16 mouse cellular contexts compared by ENCODE assay signal in the genomic region with DNA sequence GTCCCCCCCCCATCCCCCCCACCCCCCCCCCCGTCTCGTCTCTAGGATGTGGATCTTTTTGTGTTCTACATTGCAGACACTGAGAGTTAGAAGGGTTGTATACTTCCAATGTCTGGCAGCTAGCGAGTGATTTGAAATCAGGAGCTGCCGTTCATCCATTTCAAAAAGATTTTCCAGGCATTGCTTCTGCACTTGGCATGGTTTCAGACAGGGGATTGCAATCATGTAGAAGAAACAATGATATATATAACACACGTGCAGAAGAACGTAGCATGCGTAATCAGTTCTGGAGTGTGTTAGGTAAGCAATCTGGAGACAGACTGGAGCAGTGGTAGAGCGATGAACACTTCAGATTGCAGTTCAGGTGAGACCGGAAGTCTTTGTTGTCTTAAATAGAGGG. TPM values are rescaled to one million over a fixed set of nuclear protein-coding genes. Genes with fewer than 3 reads are reported as not detected.
DNase-seq lines count a peak whose midpoint lies in the region; ATAC-seq lines count a peak whose summit lies in the region.
"Had no signal": no experiment of that assay in that cellular context is flagged by ENCODE, and none has a peak within 500 bp of the region (broad histone marks: within the 10 kb centered on the region; RNA-seq: fewer than 3 reads in every experiment).

No protein-coding gene starts in this region.

- WGBS in forebrain, embryonic 13.5 days: 32% methylated on average over 9 of the region's 9 CpGs
- 33% methylated on average over 9 of the region's 9 CpGs for WGBS in forebrain, embryonic 12.5 days
- WGBS in midbrain, embryonic 10.5 days: 42% methylated on average over 9 of the region's 9 CpGs
- 41% methylated on average over 9 of the region's 9 CpGs for WGBS in midbrain, embryonic 11.5 days
- 40% methylated on average over 9 of the region's 9 CpGs for WGBS in midbrain, embryonic 14.5 days

- no peak overlapping the region for H3K4me2 ChIP-seq in forebrain, embryonic 13.5 days
- no peak overlapping the region for H3K4me2 ChIP-seq in forebrain, embryonic 12.5 days
- H3K4me2 ChIP-seq in midbrain, embryonic 11.5 days: no peak overlapping the region
- no peak overlapping the region; the same call in 1 of the 2 replicates for H3K4me2 ChIP-seq in midbrain, embryonic 14.5 days (ENCODE audit: low read length)

- H3K27me3 ChIP-seq in forebrain, embryonic 13.5 days: peaks cover 65% of the 10 kb centered on the region
- H3K27me3 ChIP-seq in forebrain, embryonic 12.5 days: peaks cover 87% of the 10 kb centered on the region
- H3K27me3 ChIP-seq in midbrain, embryonic 10.5 days (ENCODE audit: low read depth, poor library complexity, severe bottlenecking): peaks cover 90% of the 10 kb centered on the region
- peaks cover 31% of the 10 kb centered on the region for H3K27me3 ChIP-seq in midbrain, embryonic 11.5 days (ENCODE audit: control insufficient read depth, insufficient read depth, low read length)
- peaks cover 38% of the 10 kb centered on the region for H3K27me3 ChIP-seq in midbrain, embryonic 14.5 days (ENCODE audit: control insufficient read depth, insufficient read depth, low read length)

- H3K9ac ChIP-seq in forebrain, embryonic 13.5 days: no peak overlapping the region
- H3K9ac ChIP-seq in forebrain, embryonic 12.5 days: no peak overlapping the region
- no peak overlapping the region for H3K9ac ChIP-seq in midbrain, embryonic 11.5 days (ENCODE audit: low read length)
- H3K9ac ChIP-seq in midbrain, embryonic 14.5 days (replicated peaks; ENCODE audit: low read length): no peak overlapping the region
- H3K9ac ChIP-seq: kidney, embryonic 15.5 days; liver, embryonic 14.5 days had no signal

- H3K4me1 ChIP-seq in forebrain, embryonic 13.5 days: peaks cover 40% of the 10 kb centered on the region
- H3K4me1 ChIP-seq in forebrain, embryonic 12.5 days: peaks cover 39% of the 10 kb centered on the region
- peaks cover 37% of the 10 kb centered on the region for H3K4me1 ChIP-seq in midbrain, embryonic 10.5 days
- H3K4me1 ChIP-seq in midbrain, embryonic 11.5 days (ENCODE audit: control insufficient read depth, insufficient read depth, low read length): peaks cover 16% of the 10 kb centered on the region
- H3K4me1 ChIP-seq in midbrain, embryonic 14.5 days (ENCODE audit: control insufficient read depth, insufficient read depth, low read length): peaks cover 34% of the 10 kb centered on the region

- intact Hi-C loops in gastrocnemius, postnatal 36 days (cut with DNase I): no loop called here

- ATAC-seq in forebrain, embryonic 13.5 days: no peak
- no peak for ATAC-seq in forebrain, embryonic 12.5 days (ENCODE audit: low FRiP score)
- no peak for ATAC-seq in midbrain, embryonic 11.5 days (ENCODE audit: low FRiP score)
- ATAC-seq in midbrain, embryonic 14.5 days (ENCODE audit: low FRiP score, low TSS enrichment): no peak

- H3K4me3 ChIP-seq in forebrain, embryonic 13.5 days: no peak overlapping the region
- H3K4me3 ChIP-seq in forebrain, embryonic 12.5 days (replicated peaks): no peak overlapping the region
- peak overlapping the region; percentile 59; the same call in 1 of the 2 replicates for H3K4me3 ChIP-seq in midbrain, embryonic 10.5 days
- no peak overlapping the region for H3K4me3 ChIP-seq in midbrain, embryonic 11.5 days (ENCODE audit: low read depth, low read length)
- H3K4me3 ChIP-seq in midbrain, embryonic 14.5 days (replicated peaks; ENCODE audit: low read depth, low read length): no peak overlapping the region
- H3K4me3 ChIP-seq: myocyte had no signal

- no peaks in the 10 kb centered on the region for H3K36me3 ChIP-seq in forebrain, embryonic 13.5 days (ENCODE audit: poor library complexity, severe bottlenecking)
- no peaks in the 10 kb centered on the region for H3K36me3 ChIP-seq in forebrain, embryonic 12.5 days (replicated peaks)
- H3K36me3 ChIP-seq in midbrain, embryonic 10.5 days: no peaks in the 10 kb centered on the region
- H3K36me3 ChIP-seq in midbrain, embryonic 11.5 days (ENCODE audit: control insufficient read depth, insufficient read depth, low read length): no peaks in the 10 kb centered on the region
- H3K36me3 ChIP-seq in midbrain, embryonic 14.5 days (ENCODE audit: control insufficient read depth, insufficient read depth, low read length): no peaks in the 10 kb centered on the region
- H3K36me3 ChIP-seq: kidney, embryonic 15.5 days had no signal

- no peak for DNase-seq in midbrain, embryonic 10.5 days (ENCODE audit: low spot score)
- DNase-seq in midbrain, embryonic 11.5 days (ENCODE audit: low spot score, missing footprints): no peak
- DNase-seq in midbrain, embryonic 14.5 days: peak; percentile 30
- DNase-seq in thymus, postnatal 14 days: no peak
- no peak for DNase-seq in gastrocnemius, postnatal 36 days
- DNase-seq in right cerebral cortex, postnatal 4 days: no peak
- DNase-seq: adrenal gland, adult 2 months had no signal

- peak overlapping the region; percentile 35 for H3K27ac ChIP-seq in forebrain, embryonic 13.5 days
- H3K27ac ChIP-seq in forebrain, embryonic 12.5 days: no peak overlapping the region
- H3K27ac ChIP-seq in midbrain, embryonic 10.5 days (replicated peaks): no peak overlapping the region
- no peak overlapping the region for H3K27ac ChIP-seq in midbrain, embryonic 11.5 days (ENCODE audit: low read depth, low read length)
- H3K27ac ChIP-seq in midbrain, embryonic 14.5 days (replicated peaks; ENCODE audit: low read depth, low read length): no peak overlapping the region
- H3K27ac ChIP-seq: kidney, embryonic 15.5 days; liver, embryonic 14.5 days had no signal

- no peaks in the 10 kb centered on the region for H3K9me3 ChIP-seq in forebrain, embryonic 13.5 days (replicated peaks)
- no peaks in the 10 kb centered on the region for H3K9me3 ChIP-seq in forebrain, embryonic 12.5 days
- H3K9me3 ChIP-seq in midbrain, embryonic 10.5 days (replicated peaks): no peaks in the 10 kb centered on the region
- no peaks in the 10 kb centered on the region for H3K9me3 ChIP-seq in midbrain, embryonic 11.5 days (ENCODE audit: control insufficient read depth, low read length)
- H3K9me3 ChIP-seq in midbrain, embryonic 14.5 days (ENCODE audit: control insufficient read depth, low read length): no peaks in the 10 kb centered on the region
- H3K9me3 ChIP-seq: kidney, embryonic 15.5 days had no signal

RNA-seq across cellular contexts. Expression of gene Hpca, which starts 0.3 kb away (rescaled TPM):
- polyA plus RNA-seq in forebrain, embryonic 13.5 days (2015; fragmentation: Nextera tagmentation; extraction: Ambion mirVana): 19.6 and 20.4 TPM in 2 replicates
- polyA plus RNA-seq in forebrain, embryonic 12.5 days (2016; fragmentation: Nextera tagmentation; extraction: Ambion mirVana): 6.0 and 6.4 TPM in 2 replicates
- polyA plus RNA-seq in midbrain, embryonic 10.5 days (2016; fragmentation: Nextera tagmentation; extraction: Ambion mirVana): 1.4 and 2.4 TPM in 2 replicates
- polyA plus RNA-seq in midbrain, embryonic 11.5 days (2014; fragmentation: Nextera tagmentation; extraction: Ambion mirVana): 2.0 and 2.3 TPM in 2 replicates
- 26.4 and 31.7 TPM in 2 replicates for polyA plus RNA-seq in midbrain, embryonic 14.5 days (2014; fragmentation: Nextera tagmentation; extraction: Ambion mirVana)
- not detected for total RNA-seq in gastrocnemius, postnatal 36 days (2021)
- total RNA-seq: heart, postnatal 25 days; megakaryocyte, adult 5-6 weeks had no signal

RNA-seq across cellular contexts. Expression of gene Fndc5, which starts 14.7 kb away (rescaled TPM):
- 0.93 and 1.1 TPM in 2 replicates for polyA plus RNA-seq in forebrain, embryonic 13.5 days (2015; fragmentation: Nextera tagmentation; extraction: Ambion mirVana)
- 0.86 and 1.1 TPM in 2 replicates for polyA plus RNA-seq in forebrain, embryonic 12.5 days (2016; fragmentation: Nextera tagmentation; extraction: Ambion mirVana)
- polyA plus RNA-seq in midbrain, embryonic 10.5 days (2016; fragmentation: Nextera tagmentation; extraction: Ambion mirVana): 0.50 and 0.78 TPM in 2 replicates
- polyA plus RNA-seq in midbrain, embryonic 11.5 days (2014; fragmentation: Nextera tagmentation; extraction: Ambion mirVana): 0.95 and 1.5 TPM in 2 replicates
- polyA plus RNA-seq in midbrain, embryonic 14.5 days (2014; fragmentation: Nextera tagmentation; extraction: Ambion mirVana): 5.6 and 8.0 TPM in 2 replicates
- total RNA-seq in gastrocnemius, postnatal 36 days (2021): 10 to 100 TPM; 68.2 to 86.2 TPM

RNA-seq across cellular contexts. Expression of gene Tmem54, which starts 16.8 kb away (rescaled TPM):
- not detected in 2 replicates for polyA plus RNA-seq in forebrain, embryonic 13.5 days (2015; fragmentation: Nextera tagmentation; extraction: Ambion mirVana)
- polyA plus RNA-seq in forebrain, embryonic 12.5 days (2016; fragmentation: Nextera tagmentation; extraction: Ambion mirVana): 0.54 and 1.9 TPM in 2 replicates
- 1.0 and 2.1 TPM in 2 replicates for polyA plus RNA-seq in midbrain, embryonic 10.5 days (2016; fragmentation: Nextera tagmentation; extraction: Ambion mirVana)
- polyA plus RNA-seq in midbrain, embryonic 11.5 days (2014; fragmentation: Nextera tagmentation; extraction: Ambion mirVana): 0.20 and 0.43 TPM in 2 replicates
- not detected in 2 replicates for polyA plus RNA-seq in midbrain, embryonic 14.5 days (2014; fragmentation: Nextera tagmentation; extraction: Ambion mirVana)
- total RNA-seq in gastrocnemius, postnatal 36 days (2021): not detected
- total RNA-seq: adrenal gland, adult 2 months; heart, postnatal 25 days; layer of hippocampus, postnatal 36 days; left cerebral cortex, postnatal 4 days; megakaryocyte, adult 5-6 weeks had no signal
- polyA plus RNA-seq: adrenal gland, adult 2 months had no signal
